Mouse (Mus musculus): ENCODE measurements around the gene Pola2.

DNA sequence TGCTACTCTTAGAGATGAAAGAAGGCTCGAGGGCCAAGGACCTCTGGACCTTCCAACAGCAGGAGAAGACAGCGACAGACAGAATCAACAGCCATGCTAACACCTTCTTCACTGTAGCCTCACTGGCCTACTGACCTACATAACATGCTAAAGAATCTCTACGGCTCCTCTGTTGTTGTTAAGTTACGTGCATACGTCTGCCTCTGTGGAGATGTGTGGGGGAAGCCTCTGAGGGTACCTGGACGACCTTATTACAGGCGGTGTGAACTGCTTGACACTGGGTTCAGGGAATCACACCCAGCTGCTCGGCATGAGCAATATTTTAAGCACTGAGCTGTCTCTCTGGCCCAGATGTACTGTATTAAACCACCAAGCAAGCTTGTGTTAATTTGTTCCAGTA, 36.5 kb downstream of the Pola2 start:
- TF ChIP-seq CTCF (IDR thresholded peaks at IDR 0.05), result no peak
- no peak for TF ChIP-seq EP300 (IDR thresholded peaks at IDR 0.05)

Data from lung, postnatal 0 days (tissue).